Mouse (Mus musculus) heart, embryonic 16.5 days (tissue): Measurements from ENCODE around the gene Kcnk5. TPM values are rescaled to one million over a fixed set of nuclear protein-coding genes. Genes with fewer than 3 reads are reported as not detected.

Source experiments
- ATAC-seq: fragments of 200-750 bp; cut with Nextera tagmentation; replicated peaks from 2 replicates; pipeline ENCODE4 v1.8.0; 2017; ENCODE audit warnings: moderate number of reproducible peaks; ENCODE audit not compliant: insufficient read depth, low FRiP score; ENCODE audit errors: extremely low read depth
- H3K27ac ChIP-seq: fragments of 300-500 bp; sonication (generic); 2 replicates; pipeline ENCODE4 v1.5.1; 2014; ENCODE audit warnings: mild to moderate bottlenecking, low read length, control low read depth, moderate library complexity
- H3K27me3 ChIP-seq: fragments of 300-500 bp; sonication (generic); 2 replicates; pipeline ENCODE4 v1.6.1; 2014; ENCODE audit warnings: low read length, mixed read lengths; ENCODE audit not compliant: control insufficient read depth, insufficient read depth
- H3K36me3 ChIP-seq: fragments of 300-500 bp; sonication (generic); 2 replicates; pipeline ENCODE4 v1.6.1; 2014; ENCODE audit not compliant: control insufficient read depth, insufficient read depth
- H3K4me1 ChIP-seq: fragments of 300-500 bp; sonication (generic); 2 replicates; pipeline ENCODE4 v1.6.1; 2014; ENCODE audit warnings: low read length, mixed read lengths; ENCODE audit not compliant: control insufficient read depth, insufficient read depth
- H3K4me2 ChIP-seq: fragments of 300-500 bp; sonication (generic); 2 replicates; pipeline ENCODE4 v1.6.1; 2014; ENCODE audit warnings: low read depth, mild to moderate bottlenecking, control low read depth, low read length
- H3K4me3 ChIP-seq: fragments of 300-500 bp; sonication (generic); 2 replicates; pipeline ENCODE4 v1.5.1; 2014; ENCODE audit warnings: mild to moderate bottlenecking, control low read depth, low read length
- H3K9ac ChIP-seq: fragments of 300-500 bp; sonication (generic); 2 replicates; pipeline ENCODE4 v1.6.1; 2014; ENCODE audit warnings: low read length, control low read depth
- H3K9me3 ChIP-seq: fragments of 300-500 bp; sonication (generic); replicated peaks from 2 replicates; pipeline ENCODE4 v1.6.1; 2016; ENCODE audit warnings: low read length; ENCODE audit not compliant: control insufficient read depth
- WGBS: fragments of 180-500 bp; shearing (Covaris S2); extraction: QIAGEN DNeasy Blood & Tissue Kit; methylation state at CpG from one replicate; pipeline ENCODE4 v1.1.7; 2014; 5-methylcytosine and 5-hydroxymethylcytosine counted together
- polyA plus RNA-seq: library from polyadenylated mRNA; unstranded; fragments of >200 nt; fragmentation: Nextera tagmentation; extraction: Ambion mirVana; gene quantifications from 2 replicates; pipeline ENCODE4 v1.2.1, GENCODE M21; 2015

Gene Kcnk5
- polyA plus RNA-seq, 1 experiment from 2014 or later, result 3.9 TPM

DNA sequence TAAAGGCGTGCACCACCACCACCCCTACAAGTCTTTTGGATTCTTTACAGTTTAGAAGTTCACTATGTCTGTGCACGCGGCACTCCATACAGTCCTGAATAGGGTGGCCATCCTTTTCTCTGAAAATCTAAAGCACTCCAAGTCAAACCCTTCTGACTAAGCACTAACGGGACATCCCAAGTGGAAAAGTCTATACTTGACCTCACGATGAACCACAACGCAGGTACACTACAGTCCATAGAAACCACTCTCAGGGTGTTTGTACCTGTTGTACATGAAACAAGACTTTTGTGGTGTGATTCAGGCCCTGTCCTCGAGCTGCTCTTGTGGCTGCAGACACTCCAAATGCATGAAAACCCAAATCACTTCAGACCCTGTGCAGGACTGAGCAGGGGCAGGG lies 6.5 kb downstream of the Kcnk5 start:
- H3K27me3 ChIP-seq, result no peaks in the 10 kb centered on the region
- H3K9me3 ChIP-seq, result no peaks in the 10 kb centered on the region
- H3K36me3 ChIP-seq, result no peaks in the 10 kb centered on the region
- WGBS, result 86% methylated on average over 7 of the region's 7 CpGs
- peaks cover 12% of the 10 kb centered on the region for H3K4me1 ChIP-seq
- H3K4me3 ChIP-seq, result no peak overlapping the region
- H3K4me2 ChIP-seq, result no peak overlapping the region
- no peak overlapping the region for H3K27ac ChIP-seq
- no peak for ATAC-seq
- no peak overlapping the region for H3K9ac ChIP-seq

DNA sequence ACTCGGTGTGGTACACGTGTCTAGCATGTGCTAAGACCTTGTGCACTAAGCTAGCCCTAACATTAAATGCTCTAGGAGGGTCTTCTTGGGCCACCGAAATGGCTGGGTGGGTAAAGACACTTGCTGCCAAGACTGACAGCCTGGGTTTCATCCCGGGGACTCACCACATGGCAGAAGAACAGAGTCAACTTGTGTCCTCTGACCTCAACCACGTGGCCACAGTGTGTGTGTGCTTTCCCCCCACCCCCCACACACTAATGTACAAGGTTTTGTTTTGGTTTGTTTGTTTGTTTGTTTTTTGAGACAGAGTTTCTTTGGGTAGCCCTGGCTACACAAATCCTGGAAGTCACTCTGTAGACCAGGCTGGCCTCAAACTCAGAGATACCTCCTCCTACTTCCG lies 6.9 kb downstream of the Kcnk5 start:
- no peaks in the 10 kb centered on the region for H3K27me3 ChIP-seq
- no peak overlapping the region for H3K4me2 ChIP-seq
- no peak overlapping the region for H3K4me3 ChIP-seq
- ATAC-seq, result no peak
- peaks cover 12% of the 10 kb centered on the region for H3K4me1 ChIP-seq
- no peaks in the 10 kb centered on the region for H3K9me3 ChIP-seq
- 86% methylated on average over 6 of the region's 6 CpGs for WGBS
- H3K36me3 ChIP-seq, result no peaks in the 10 kb centered on the region
- no peak overlapping the region for H3K9ac ChIP-seq
- no peak overlapping the region for H3K27ac ChIP-seq

DNA sequence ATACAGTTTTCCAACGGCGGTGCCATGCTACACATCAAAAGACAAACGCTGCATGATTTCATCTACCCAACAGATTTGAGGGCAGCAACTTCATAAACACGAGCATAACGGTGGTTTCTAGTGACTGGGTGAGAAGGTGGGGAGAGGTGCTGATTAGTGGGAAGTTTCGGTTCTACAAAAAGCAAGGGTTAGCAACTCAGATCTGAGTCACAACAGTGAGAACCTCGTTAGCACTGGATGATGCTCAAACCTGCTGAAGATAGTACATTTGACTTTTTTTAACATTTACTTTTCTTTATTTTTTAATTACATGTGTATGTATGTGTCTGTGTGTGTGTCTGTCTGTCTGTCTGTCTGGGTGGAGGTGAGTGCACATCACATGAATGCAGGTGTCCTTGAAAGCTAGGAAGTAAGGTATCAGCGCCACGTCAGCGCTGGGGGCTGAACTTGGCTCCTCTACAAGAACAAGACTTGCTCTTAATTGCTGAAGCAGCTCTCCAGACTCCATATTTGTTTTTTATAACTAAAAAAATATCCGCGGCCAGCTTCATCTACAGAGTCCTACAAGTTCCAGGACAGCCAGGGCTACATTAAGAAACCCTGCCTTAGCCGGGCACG lies 7.6 kb downstream of the Kcnk5 start:
- Histone ChIP-seq H3K9me3 (no peaks in the 10 kb centered on the region), H3K4me2 (no peak overlapping the region), H3K4me3 (no peak overlapping the region), H3K36me3 (no peaks in the 10 kb centered on the region), H3K27me3 (no peaks in the 10 kb centered on the region), H3K27ac (no peak overlapping the region), H3K9ac (no peak overlapping the region), H3K4me1 (peaks cover 12% of the 10 kb centered on the region)
- no peak for ATAC-seq
- WGBS, result 82% methylated on average over 14 of the region's 14 CpGs

DNA sequence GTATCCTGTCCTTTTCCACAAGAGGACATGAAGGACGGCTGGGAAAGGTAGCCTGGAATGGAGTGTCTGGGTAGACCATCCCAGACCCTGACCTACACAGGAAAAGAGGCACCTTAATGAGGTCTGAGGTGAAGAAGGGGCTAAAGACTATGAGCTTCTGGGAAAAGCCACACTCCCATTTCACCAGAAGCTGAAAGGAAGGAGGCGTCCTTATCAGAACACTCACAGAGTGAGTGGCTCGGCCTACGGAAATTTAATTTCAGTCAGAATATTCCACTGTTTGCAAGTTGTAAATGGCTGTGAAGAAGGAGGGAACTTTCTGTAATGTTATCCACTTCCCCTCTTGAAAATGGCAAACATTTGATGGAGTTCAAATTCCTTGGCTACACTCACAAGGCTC lies 8.7 kb downstream of the Kcnk5 start:
- no peak for ATAC-seq
- H3K27ac ChIP-seq, result peak overlapping the region; percentile 59; the same call in 1 of the 2 replicates
- 40% methylated on average over 4 of the region's 4 CpGs for WGBS

DNA sequence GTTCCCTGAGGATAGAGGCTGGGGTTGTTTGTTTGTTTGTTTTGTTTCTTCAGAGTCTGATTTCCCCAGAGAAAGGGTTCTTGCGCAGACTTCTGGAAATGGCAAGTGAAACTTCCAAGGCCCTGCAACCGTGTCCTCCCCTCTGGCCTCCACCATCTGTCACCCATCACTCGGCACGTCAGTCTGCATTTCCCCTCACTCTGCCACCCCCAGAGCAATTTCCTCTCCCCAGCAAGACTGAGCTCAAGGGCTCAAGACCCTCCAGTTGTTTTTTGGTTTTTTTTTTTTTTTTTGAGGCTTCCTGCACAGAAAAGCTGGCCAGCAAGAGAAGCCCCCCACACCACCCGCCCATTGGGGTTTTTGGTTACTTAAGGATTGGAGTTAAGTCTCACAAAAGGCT lies 9.1 kb downstream of the Kcnk5 start:
- H3K27ac ChIP-seq, result 0 out of 2 replicates have a peak overlapping the region, but pooled peaks have one; percentile 15
- H3K9ac ChIP-seq, result no peak overlapping the region
- no peaks in the 10 kb centered on the region for H3K27me3 ChIP-seq
- H3K4me3 ChIP-seq, result no peak overlapping the region
- no peaks in the 10 kb centered on the region for H3K9me3 ChIP-seq
- H3K4me1 ChIP-seq, result peaks cover 12% of the 10 kb centered on the region
- H3K4me2 ChIP-seq, result no peak overlapping the region
- 48% methylated on average over 5 of the region's 5 CpGs for WGBS
- no peak for ATAC-seq
- H3K36me3 ChIP-seq, result no peaks in the 10 kb centered on the region

More for the DNA sequence above, 8.7 kb downstream of the Kcnk5 start:
- Histone ChIP-seq H3K9ac (no peak overlapping the region), H3K4me3 (no peak overlapping the region), H3K36me3 (no peaks in the 10 kb centered on the region), H3K4me1 (peaks cover 12% of the 10 kb centered on the region), H3K27me3 (no peaks in the 10 kb centered on the region), H3K4me2 (no peak overlapping the region), H3K9me3 (no peaks in the 10 kb centered on the region)

DNA sequence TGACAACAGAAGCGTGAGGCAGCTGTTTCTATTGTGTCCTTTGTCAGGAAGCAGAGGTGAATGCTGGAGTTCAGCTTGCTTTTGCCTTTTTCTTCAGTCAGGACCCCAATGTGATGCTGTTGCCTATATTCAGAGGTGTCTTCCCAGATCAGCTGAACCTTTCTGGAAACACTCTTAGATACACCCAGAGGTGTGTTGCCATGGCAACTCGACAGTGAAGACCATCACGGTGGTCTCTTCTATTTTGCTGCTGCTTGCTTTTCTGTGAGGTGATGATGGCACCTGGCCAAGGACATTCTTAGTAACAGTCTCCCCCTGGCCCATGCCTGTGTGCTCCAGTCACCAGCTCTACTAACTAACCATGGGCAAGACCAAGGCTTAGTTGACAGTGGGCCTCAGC lies 9.8 kb downstream of the Kcnk5 start:
- Histone ChIP-seq H3K27ac (no peak overlapping the region), H3K4me2 (no peak overlapping the region), H3K27me3 (no peaks in the 10 kb centered on the region), H3K4me1 (peaks cover 12% of the 10 kb centered on the region), H3K4me3 (no peak overlapping the region), H3K9ac (no peak overlapping the region), H3K36me3 (no peaks in the 10 kb centered on the region), H3K9me3 (no peaks in the 10 kb centered on the region)
- 52% methylated on average over 3 of the region's 3 CpGs for WGBS
- no peak for ATAC-seq

DNA sequence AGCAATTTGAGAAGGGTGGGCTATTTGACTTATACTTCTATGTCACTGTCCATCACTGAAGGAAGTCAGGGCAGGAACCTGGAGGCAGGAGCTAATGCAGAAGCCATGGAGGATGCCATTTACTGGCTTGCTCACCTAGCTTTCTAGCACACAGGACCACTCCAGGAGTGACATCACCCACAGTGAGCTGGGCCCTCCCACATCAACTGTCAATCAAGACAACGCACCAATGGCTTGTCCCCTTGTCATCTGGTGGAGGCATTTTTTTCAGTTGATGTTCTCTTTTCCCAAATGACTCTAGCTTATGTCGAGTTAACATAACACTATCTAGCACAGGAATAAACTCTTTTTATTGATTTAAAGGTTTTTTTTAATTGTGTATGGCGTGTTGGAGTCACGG lies 12.4 kb downstream of the Kcnk5 start:
- no peak overlapping the region for H3K9ac ChIP-seq
- no peaks in the 10 kb centered on the region for H3K36me3 ChIP-seq
- H3K4me2 ChIP-seq, result no peak overlapping the region
- ATAC-seq, result no peak
- no peak overlapping the region for H3K27ac ChIP-seq
- no peak overlapping the region for H3K4me3 ChIP-seq
- no peaks in the 10 kb centered on the region for H3K27me3 ChIP-seq
- H3K9me3 ChIP-seq, result no peaks in the 10 kb centered on the region
- H3K4me1 ChIP-seq, result peaks cover 22% of the 10 kb centered on the region
- WGBS, result 90% methylated on average over 4 of the region's 4 CpGs

DNA sequence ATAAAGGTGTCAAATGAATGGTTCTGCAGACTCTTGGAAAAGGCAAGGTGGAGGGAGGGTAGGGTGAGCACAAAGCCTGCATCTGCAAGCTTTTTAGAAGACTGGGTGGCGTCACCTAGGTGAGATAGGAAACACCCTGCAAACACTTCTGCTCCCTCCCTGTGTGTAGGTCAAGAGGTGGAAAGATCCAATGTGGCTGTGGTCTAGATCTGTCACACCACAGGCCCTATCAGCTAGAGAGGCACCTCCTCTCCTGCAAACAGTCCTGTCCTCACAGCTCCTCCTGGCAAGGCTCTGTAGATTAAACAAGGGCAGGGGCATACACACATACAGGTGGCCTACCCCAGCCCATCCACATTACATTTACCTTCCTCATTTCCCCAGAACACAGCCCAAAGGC lies 13.1 kb downstream of the Kcnk5 start:
- Histone ChIP-seq H3K27me3 (no peaks in the 10 kb centered on the region), H3K9ac (no peak overlapping the region), H3K4me1 (peaks cover 22% of the 10 kb centered on the region), H3K4me2 (no peak overlapping the region), H3K27ac (no peak overlapping the region), H3K4me3 (no peak overlapping the region), H3K9me3 (no peaks in the 10 kb centered on the region), H3K36me3 (no peaks in the 10 kb centered on the region)
- 70% methylated on average over 1 of the region's 1 CpGs for whole genome bisulfite sequencing
- no peak for ATAC-seq

DNA sequence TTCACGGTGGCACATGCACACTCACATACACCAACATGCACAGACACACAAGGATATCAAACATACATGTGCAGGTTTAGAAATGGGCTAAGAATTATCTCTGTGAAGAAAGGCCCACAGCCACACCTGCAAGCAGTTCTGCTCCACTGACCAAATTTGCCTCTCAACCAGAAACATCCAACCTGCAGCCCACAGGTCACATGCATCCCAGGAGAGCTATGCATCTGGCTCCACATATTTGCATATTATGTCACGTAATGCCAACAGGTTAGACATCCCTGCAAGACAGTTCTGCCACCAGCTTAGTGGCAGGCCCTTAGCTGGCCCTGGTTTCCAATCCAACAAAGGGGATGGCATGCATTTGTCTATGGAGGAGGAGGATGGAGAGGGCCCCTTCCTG lies 13.6 kb downstream of the Kcnk5 start:
- Histone ChIP-seq H3K4me1 (peaks cover 21% of the 10 kb centered on the region), H3K36me3 (no peaks in the 10 kb centered on the region), H3K27me3 (no peaks in the 10 kb centered on the region), H3K27ac (no peak overlapping the region), H3K9me3 (no peaks in the 10 kb centered on the region), H3K4me2 (no peak overlapping the region), H3K4me3 (no peak overlapping the region), H3K9ac (no peak overlapping the region)
- ATAC-seq, result no peak
- WGBS, result 94% methylated on average over 2 of the region's 2 CpGs
